Mouse (Mus musculus): ENCODE measurements around the gene 4930404H24Rik.

4930404H24Rik gene

GRCm38 (mm10) chr2:153533981-153534380, 41.4 kb downstream of the 4930404H24Rik start:
- DNase-seq (ENCODE audit: low spot score) = no peak

GRCm38 (mm10) chr2:153538898-153539297, 46.3 kb downstream of the 4930404H24Rik start:
- no peak for DNase-seq (ENCODE audit: low spot score)

- DNase-seq (ENCODE audit: low spot score) = no peak
Measured at GRCm38 (mm10) chr2:153542936-153543668, 50.5 kb downstream of the 4930404H24Rik start.
